Mouse (Mus musculus): ENCODE measurements around the gene Sgsh. TPM values are rescaled to one million over a fixed set of nuclear protein-coding genes. Genes with fewer than 3 reads are reported as not detected.

Sgsh gene
- total and polyA plus RNA-seq, 3 experiments: 13.2 to 26.5 (median 14.5) TPM

- H3K9me3 ChIP-seq (replicated peaks): no peaks in the 10 kb centered on the region
- H3K36me3 ChIP-seq (replicated peaks): no peaks in the 10 kb centered on the region
- peaks cover 10% of the 10 kb centered on the region for H3K4me1 ChIP-seq (ENCODE audit: insufficient read depth, low read depth, low read length)
- no peak overlapping the region for H3K4me3 ChIP-seq (ENCODE audit: low read depth, low read length)
- ATAC-seq (ENCODE audit: extremely low read depth, insufficient number of reproducible peaks, low FRiP score, poor library complexity, severe bottlenecking): no peak
- no peak for DNase-seq (ENCODE audit: low spot score)
- no peak for TF ChIP-seq GATA1 (IDR thresholded peaks at IDR 0.05; ENCODE audit: borderline replicate concordance, low read length)
- TF ChIP-seq POLR2AphosphoS5 (IDR thresholded peaks at IDR 0.05; ENCODE audit: insufficient replicate concordance, low read depth, low read length): no peak
- no peak for TF ChIP-seq TAL1 (conservative IDR thresholded peaks at IDR 0.05; ENCODE audit: low read depth, low read length)
- TF ChIP-seq GATA2 (IDR thresholded peaks at IDR 0.05; ENCODE audit: borderline replicate concordance, low read depth, low read length): no peak
- TF ChIP-seq CTCF (IDR thresholded peaks at IDR 0.05; ENCODE audit: low read depth, low read length): no peak
- H3K27me3 ChIP-seq (ENCODE audit: insufficient read depth, low read length): peaks cover 19% of the 10 kb centered on the region
Measured at GRCm38 (mm10) chr11:119381631-119382337, 26.4 kb upstream of the Sgsh start.

GRCm38 (mm10) chr11:119378551-119378950 is 23.2 kb upstream of the Sgsh start:
- Histone ChIP-seq H3K36me3 (replicated peaks) (no peaks in the 10 kb centered on the region), H3K27me3 (ENCODE audit: insufficient read depth, low read length) (peaks cover 16% of the 10 kb centered on the region), H3K4me1 (ENCODE audit: insufficient read depth, low read depth, low read length) (peaks cover 5% of the 10 kb centered on the region), H3K4me3 (ENCODE audit: low read depth, low read length) (no peak overlapping the region), H3K9me3 (replicated peaks) (no peaks in the 10 kb centered on the region)
- TF ChIP-seq POLR2AphosphoS5 (IDR thresholded peaks at IDR 0.05; ENCODE audit: insufficient replicate concordance, low read depth, low read length): no peak
- no peak for TF ChIP-seq TAL1 (conservative IDR thresholded peaks at IDR 0.05; ENCODE audit: low read depth, low read length)
- TF ChIP-seq CTCF (IDR thresholded peaks at IDR 0.05; ENCODE audit: low read depth, low read length): no peak
- TF ChIP-seq GATA2 (IDR thresholded peaks at IDR 0.05; ENCODE audit: borderline replicate concordance, low read depth, low read length): no peak
- no peak for TF ChIP-seq GATA1 (IDR thresholded peaks at IDR 0.05; ENCODE audit: borderline replicate concordance, low read length)
- ATAC-seq (ENCODE audit: extremely low read depth, insufficient number of reproducible peaks, low FRiP score, poor library complexity, severe bottlenecking) (no peak), DNase-seq (ENCODE audit: low spot score) (no peak)

- no peaks in the 10 kb centered on the region for H3K36me3 ChIP-seq (replicated peaks)
- ATAC-seq (ENCODE audit: extremely low read depth, insufficient number of reproducible peaks, low FRiP score, poor library complexity, severe bottlenecking): no peak
- TF ChIP-seq CTCF (IDR thresholded peaks at IDR 0.05; ENCODE audit: low read depth, low read length): no peak
- TF ChIP-seq GATA2 (IDR thresholded peaks at IDR 0.05; ENCODE audit: borderline replicate concordance, low read depth, low read length): no peak
- no peak overlapping the region for H3K4me3 ChIP-seq (ENCODE audit: low read depth, low read length)
- no peak for DNase-seq (ENCODE audit: low spot score)
- H3K27me3 ChIP-seq (ENCODE audit: insufficient read depth, low read length): peaks cover 9% of the 10 kb centered on the region
- no peaks in the 10 kb centered on the region for H3K9me3 ChIP-seq (replicated peaks)
- H3K4me1 ChIP-seq (ENCODE audit: insufficient read depth, low read depth, low read length): peaks cover 5% of the 10 kb centered on the region
Measured at GRCm38 (mm10) chr11:119377326-119377725, 22.0 kb upstream of the Sgsh start.

GRCm38 (mm10) chr11:119375425-119375824 is 20.1 kb upstream of the Sgsh start:
- Histone ChIP-seq H3K36me3 (replicated peaks) (no peaks in the 10 kb centered on the region), H3K9me3 (replicated peaks) (no peaks in the 10 kb centered on the region), H3K27me3 (ENCODE audit: insufficient read depth, low read length) (peaks cover 5% of the 10 kb centered on the region), H3K4me1 (ENCODE audit: insufficient read depth, low read depth, low read length) (no peaks in the 10 kb centered on the region; the same call in 1 of the 2 replicates), H3K4me3 (ENCODE audit: low read depth, low read length) (no peak overlapping the region)
- ATAC-seq (ENCODE audit: extremely low read depth, insufficient number of reproducible peaks, low FRiP score, poor library complexity, severe bottlenecking) (no peak), DNase-seq (ENCODE audit: low spot score) (no peak)
- TF ChIP-seq GATA1 (IDR thresholded peaks at IDR 0.05; ENCODE audit: borderline replicate concordance, low read length): no peak
- no peak for TF ChIP-seq POLR2AphosphoS5 (IDR thresholded peaks at IDR 0.05; ENCODE audit: insufficient replicate concordance, low read depth, low read length)
- no peak for TF ChIP-seq GATA2 (IDR thresholded peaks at IDR 0.05; ENCODE audit: borderline replicate concordance, low read depth, low read length)
- TF ChIP-seq TAL1 (conservative IDR thresholded peaks at IDR 0.05; ENCODE audit: low read depth, low read length): no peak
- no peak for TF ChIP-seq CTCF (IDR thresholded peaks at IDR 0.05; ENCODE audit: low read depth, low read length)

- peaks cover 7% of the 10 kb centered on the region for H3K4me1 ChIP-seq (ENCODE audit: insufficient read depth, low read depth, low read length)
- peak; percentile 57 for DNase-seq (ENCODE audit: low spot score)
- 0 out of 2 replicates have a peak overlapping the region, but pooled peaks have one; percentile 5 for H3K4me3 ChIP-seq (ENCODE audit: low read depth, low read length)
- peak; percentile 88 for ATAC-seq (ENCODE audit: extremely low read depth, insufficient number of reproducible peaks, low FRiP score, poor library complexity, severe bottlenecking)
- peaks cover 23% of the 10 kb centered on the region for H3K36me3 ChIP-seq (replicated peaks)
- no peaks in the 10 kb centered on the region; the same call in 1 of the 2 replicates for H3K27me3 ChIP-seq (ENCODE audit: insufficient read depth, low read length)
- no peak for TF ChIP-seq GATA1 (IDR thresholded peaks at IDR 0.05; ENCODE audit: borderline replicate concordance, low read length)
- no peak for TF ChIP-seq GATA2 (IDR thresholded peaks at IDR 0.05; ENCODE audit: borderline replicate concordance, low read depth, low read length)
- TF ChIP-seq TAL1 (conservative IDR thresholded peaks at IDR 0.05; ENCODE audit: low read depth, low read length): no peak
- TF ChIP-seq POLR2AphosphoS5 (IDR thresholded peaks at IDR 0.05; ENCODE audit: insufficient replicate concordance, low read depth, low read length): no peak
- TF ChIP-seq CTCF (IDR thresholded peaks at IDR 0.05; ENCODE audit: low read depth, low read length): peak; percentile 76
- peaks cover 4% of the 10 kb centered on the region for H3K9me3 ChIP-seq (replicated peaks)
Measured at GRCm38 (mm10) chr11:119363534-119364145, 8.3 kb upstream of the Sgsh start.

GRCm38 (mm10) chr11:119362769-119363533 is 7.6 kb upstream of the Sgsh start:
- 0 out of 2 replicates have a peak overlapping the region, but pooled peaks have one; percentile 5 for H3K4me3 ChIP-seq (ENCODE audit: low read depth, low read length)
- TF ChIP-seq TAL1 (conservative IDR thresholded peaks at IDR 0.05; ENCODE audit: low read depth, low read length) (no peak), GATA1 (IDR thresholded peaks at IDR 0.05; ENCODE audit: borderline replicate concordance, low read length) (no peak), GATA2 (IDR thresholded peaks at IDR 0.05; ENCODE audit: borderline replicate concordance, low read depth, low read length) (no peak), POLR2AphosphoS5 (IDR thresholded peaks at IDR 0.05; ENCODE audit: insufficient replicate concordance, low read depth, low read length) (no peak), CTCF (IDR thresholded peaks at IDR 0.05; ENCODE audit: low read depth, low read length) (no peak)
- H3K4me1 ChIP-seq (ENCODE audit: insufficient read depth, low read depth, low read length): peaks cover 7% of the 10 kb centered on the region
- no peak for ATAC-seq (ENCODE audit: extremely low read depth, insufficient number of reproducible peaks, low FRiP score, poor library complexity, severe bottlenecking)
- H3K9me3 ChIP-seq (replicated peaks): peaks cover 4% of the 10 kb centered on the region
- H3K36me3 ChIP-seq (replicated peaks): peaks cover 24% of the 10 kb centered on the region
- no peak for DNase-seq (ENCODE audit: low spot score)
- H3K27me3 ChIP-seq (ENCODE audit: insufficient read depth, low read length): peaks cover under 1% of the 10 kb centered on the region; the same call in 1 of the 2 replicates

Measured in G1E (cell line).